Mouse (Mus musculus): Measurements from ENCODE around the gene Rnf5.

The Rnf5 gene

GRCm38 (mm10) chr17:34583819-34584218 lies 19.7 kb downstream of the Rnf5 start:
- DNase-seq, result no peak

GRCm38 (mm10) chr17:34583397-34583796 lies 20.1 kb downstream of the Rnf5 start:
- DNase-seq, result no peak

GRCm38 (mm10) chr17:34582528-34582927 lies 21.0 kb downstream of the Rnf5 start:
- no peak for DNase-seq

- no peak for DNase-seq
Measured at GRCm38 (mm10) chr17:34578070-34578469, 25.4 kb downstream of the Rnf5 start.

GRCm38 (mm10) chr17:34576577-34576976 lies 26.9 kb downstream of the Rnf5 start:
- no peak for DNase-seq

GRCm38 (mm10) chr17:34572361-34572760 lies 31.1 kb downstream of the Rnf5 start:
- DNase-seq, result no peak

- no peak for DNase-seq
Measured at GRCm38 (mm10) chr17:34571875-34572274, 31.6 kb downstream of the Rnf5 start.

- DNase-seq, result no peak
Measured at GRCm38 (mm10) chr17:34569919-34570318, 33.6 kb downstream of the Rnf5 start.

GRCm38 (mm10) chr17:34568421-34568820 lies 35.1 kb downstream of the Rnf5 start:
- DNase-seq, result no peak

GRCm38 (mm10) chr17:34567311-34567710 lies 36.2 kb downstream of the Rnf5 start:
- no peak for DNase-seq

- DNase-seq, result peak; percentile 61
Measured at GRCm38 (mm10) chr17:34564796-34565195, 38.7 kb downstream of the Rnf5 start.

GRCm38 (mm10) chr17:34564003-34564421 lies 39.5 kb downstream of the Rnf5 start, which contains the start of gene Notch4:
TSS of gene Notch4 (plus strand) at chr17:34564268.
- peak; percentile 59 for DNase-seq

- DNase-seq, result no peak
Measured at GRCm38 (mm10) chr17:34563354-34563753, 40.1 kb downstream of the Rnf5 start.

- DNase-seq, result no peak
Measured at GRCm38 (mm10) chr17:34562595-34562994, 40.9 kb downstream of the Rnf5 start.

GRCm38 (mm10) chr17:34561200-34561599 lies 42.3 kb downstream of the Rnf5 start:
- no peak for DNase-seq

GRCm38 (mm10) chr17:34560438-34560837 lies 43.1 kb downstream of the Rnf5 start:
- DNase-seq, result no peak

- no peak for DNase-seq
Measured at GRCm38 (mm10) chr17:34559895-34560294, 43.6 kb downstream of the Rnf5 start.

GRCm38 (mm10) chr17:34559116-34559515 lies 44.4 kb downstream of the Rnf5 start:
- no peak for DNase-seq

- DNase-seq, result no peak
Measured at GRCm38 (mm10) chr17:34557411-34557810, 46.1 kb downstream of the Rnf5 start.

- no peak for DNase-seq
Measured at GRCm38 (mm10) chr17:34556406-34556805, 47.1 kb downstream of the Rnf5 start.

GRCm38 (mm10) chr17:34555483-34555882 lies 48.0 kb downstream of the Rnf5 start:
- DNase-seq, result peak; percentile 86
